Mouse (Mus musculus): Measurements from ENCODE around the gene Lhx3. TPM values are rescaled to one million over a fixed set of nuclear protein-coding genes. Genes with fewer than 3 reads are reported as not detected.

Gene Lhx3
- total and polyA plus RNA-seq, 2 experiments from 2014 or later, result 0.12 to 0.38 TPM

- Histone ChIP-seq H3K9ac (replicated peaks; ENCODE audit: low read length, poor library complexity, severe bottlenecking) (no peak overlapping the region), H3K4me3 (ENCODE audit: low read depth, low read length) (no peak overlapping the region), H3K4me2 (ENCODE audit: low read depth, low read length, poor library complexity, severe bottlenecking) (no peak overlapping the region), H3K27ac (ENCODE audit: low read depth, low read length) (no peak overlapping the region), H3K9me3 (ENCODE audit: low read length) (no peaks in the 10 kb centered on the region), H3K27me3 (ENCODE audit: insufficient read depth, low read length) (0 out of 2 replicates have a peak, but pooled peaks cover 4% of the 10 kb centered on the region), H3K36me3 (ENCODE audit: insufficient read depth, low read length) (no peaks in the 10 kb centered on the region), H3K4me1 (ENCODE audit: insufficient read depth, low read length) (no peaks in the 10 kb centered on the region)
- ATAC-seq (ENCODE audit: low FRiP score), result no peak
- WGBS, result 29% methylated on average over 11 of the region's 11 CpGs
- TF ChIP-seq CTCF (IDR thresholded peaks at IDR 0.05), result no peak
- no peak for DNase-seq (ENCODE audit: low spot score)
These were observed 39.1 kb downstream of the Lhx3 start for GRCm38 (mm10) chr2:26168843-26169579.

- 84% methylated on average over 3 of the region's 3 CpGs for WGBS
- Histone ChIP-seq H3K4me2 (ENCODE audit: low read depth, low read length, poor library complexity, severe bottlenecking) (no peak overlapping the region), H3K27me3 (ENCODE audit: insufficient read depth, low read length) (no peaks in the 10 kb centered on the region), H3K4me3 (ENCODE audit: low read depth, low read length) (no peak overlapping the region), H3K9ac (replicated peaks; ENCODE audit: low read length, poor library complexity, severe bottlenecking) (no peak overlapping the region), H3K9me3 (ENCODE audit: low read length) (no peaks in the 10 kb centered on the region), H3K36me3 (ENCODE audit: insufficient read depth, low read length) (no peaks in the 10 kb centered on the region), H3K27ac (ENCODE audit: low read depth, low read length) (no peak overlapping the region), H3K4me1 (ENCODE audit: insufficient read depth, low read length) (no peaks in the 10 kb centered on the region)
- no peak for DNase-seq (ENCODE audit: low spot score)
- no peak for ATAC-seq (ENCODE audit: low FRiP score)
- TF ChIP-seq CTCF (IDR thresholded peaks at IDR 0.05), result no peak
These were observed 41.2 kb downstream of the Lhx3 start for GRCm38 (mm10) chr2:26166890-26167289.

- Histone ChIP-seq H3K4me2 (ENCODE audit: low read depth, low read length, poor library complexity, severe bottlenecking) (no peak overlapping the region), H3K4me3 (ENCODE audit: low read depth, low read length) (no peak overlapping the region), H3K9me3 (ENCODE audit: low read length) (no peaks in the 10 kb centered on the region), H3K27me3 (ENCODE audit: insufficient read depth, low read length) (no peaks in the 10 kb centered on the region), H3K27ac (ENCODE audit: low read depth, low read length) (no peak overlapping the region), H3K9ac (replicated peaks; ENCODE audit: low read length, poor library complexity, severe bottlenecking) (no peak overlapping the region), H3K4me1 (ENCODE audit: insufficient read depth, low read length) (peaks cover 8% of the 10 kb centered on the region), H3K36me3 (ENCODE audit: insufficient read depth, low read length) (no peaks in the 10 kb centered on the region)
- no peak for ATAC-seq (ENCODE audit: low FRiP score)
- DNase-seq (ENCODE audit: low spot score), result peak; percentile 56
- TF ChIP-seq CTCF (IDR thresholded peaks at IDR 0.05), result no peak
- 69% methylated on average over 9 of the region's 9 CpGs for WGBS
These were observed 50.0 kb downstream of the Lhx3 start for GRCm38 (mm10) chr2:26158064-26158463.

GRCm38 (mm10) chr2:26156191-26156977 lies 51.7 kb downstream of the Lhx3 start:
- Histone ChIP-seq H3K4me2 (ENCODE audit: low read depth, low read length, poor library complexity, severe bottlenecking) (no peak overlapping the region), H3K4me3 (ENCODE audit: low read depth, low read length) (no peak overlapping the region), H3K27ac (ENCODE audit: low read depth, low read length) (peak overlapping the region; percentile 74), H3K9ac (replicated peaks; ENCODE audit: low read length, poor library complexity, severe bottlenecking) (no peak overlapping the region), H3K27me3 (ENCODE audit: insufficient read depth, low read length) (no peaks in the 10 kb centered on the region), H3K4me1 (ENCODE audit: insufficient read depth, low read length) (peaks cover 8% of the 10 kb centered on the region), H3K36me3 (ENCODE audit: insufficient read depth, low read length) (no peaks in the 10 kb centered on the region), H3K9me3 (ENCODE audit: low read length) (no peaks in the 10 kb centered on the region)
- ATAC-seq (ENCODE audit: low FRiP score), result peak; percentile 71; the same call in 1 of the 2 replicates
- TF ChIP-seq CTCF (IDR thresholded peaks at IDR 0.05), result peak; percentile 52
- peak; percentile 71 for DNase-seq (ENCODE audit: low spot score)
- 32% methylated on average over 10 of the region's 10 CpGs for WGBS

GRCm38 (mm10) chr2:26155737-26156136 lies 52.4 kb downstream of the Lhx3 start:
- H3K27me3 ChIP-seq (ENCODE audit: insufficient read depth, low read length), result no peaks in the 10 kb centered on the region
- DNase-seq (ENCODE audit: low spot score), result no peak
- no peak overlapping the region for H3K4me2 ChIP-seq (ENCODE audit: low read depth, low read length, poor library complexity, severe bottlenecking)
- peak overlapping the region; percentile 74 for H3K27ac ChIP-seq (ENCODE audit: low read depth, low read length)
- no peak for TF ChIP-seq CTCF (IDR thresholded peaks at IDR 0.05)
- H3K9ac ChIP-seq (replicated peaks; ENCODE audit: low read length, poor library complexity, severe bottlenecking), result no peak overlapping the region
- no peaks in the 10 kb centered on the region for H3K36me3 ChIP-seq (ENCODE audit: insufficient read depth, low read length)
- WGBS, result 77% methylated on average over 3 of the region's 3 CpGs
- H3K4me1 ChIP-seq (ENCODE audit: insufficient read depth, low read length), result peaks cover 8% of the 10 kb centered on the region
- no peak overlapping the region for H3K4me3 ChIP-seq (ENCODE audit: low read depth, low read length)
- ATAC-seq (ENCODE audit: low FRiP score), result no peak
- H3K9me3 ChIP-seq (ENCODE audit: low read length), result no peaks in the 10 kb centered on the region

- Histone ChIP-seq H3K4me1 (ENCODE audit: insufficient read depth, low read length) (peaks cover 8% of the 10 kb centered on the region), H3K9ac (replicated peaks; ENCODE audit: low read length, poor library complexity, severe bottlenecking) (no peak overlapping the region), H3K4me3 (ENCODE audit: low read depth, low read length) (no peak overlapping the region), H3K4me2 (ENCODE audit: low read depth, low read length, poor library complexity, severe bottlenecking) (no peak overlapping the region), H3K9me3 (ENCODE audit: low read length) (no peaks in the 10 kb centered on the region), H3K27me3 (ENCODE audit: insufficient read depth, low read length) (no peaks in the 10 kb centered on the region), H3K27ac (ENCODE audit: low read depth, low read length) (no peak overlapping the region), H3K36me3 (ENCODE audit: insufficient read depth, low read length) (no peaks in the 10 kb centered on the region)
- DNase-seq (ENCODE audit: low spot score), result no peak
- no peak for TF ChIP-seq CTCF (IDR thresholded peaks at IDR 0.05)
- 0 out of 2 replicates have a peak, but pooled peaks have one; percentile 1 for ATAC-seq (ENCODE audit: low FRiP score)
- WGBS, result 69% methylated on average over 5 of the region's 5 CpGs
These were observed 53.5 kb downstream of the Lhx3 start for GRCm38 (mm10) chr2:26154586-26154985.
